In the genomic region with DNA sequence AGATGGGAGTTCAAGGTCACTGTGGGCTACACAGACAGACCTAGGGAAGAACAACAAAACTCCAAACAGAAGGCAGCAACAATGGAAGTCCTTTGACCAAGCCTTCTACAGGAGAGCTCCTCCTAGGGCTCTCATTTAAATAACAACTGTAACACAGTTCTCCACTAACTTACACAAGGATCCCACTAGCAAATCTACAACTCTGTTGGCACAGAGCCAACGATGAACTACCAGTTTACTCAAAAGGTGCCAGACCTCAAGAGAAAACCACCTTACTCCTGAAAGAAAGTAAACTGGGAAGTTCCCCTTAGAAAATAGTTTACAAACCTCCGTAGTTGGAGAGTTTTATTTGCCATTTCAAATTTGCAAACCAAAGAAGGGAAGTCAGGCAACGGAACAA, we compare ENCODE assay signal across 24 mouse cellular contexts. TPM values are rescaled to one million over a fixed set of nuclear protein-coding genes. Genes with fewer than 3 reads are reported as not detected.
DNase-seq lines count a peak whose midpoint lies in the region; ATAC-seq and TF ChIP-seq lines count a peak whose summit lies in the region.
"Had no signal": no experiment of that assay in that cellular context is flagged by ENCODE, and none has a peak within 500 bp of the region (broad histone marks: within the 10 kb centered on the region; RNA-seq: fewer than 3 reads in every experiment).

No protein-coding gene starts in this region.

- H3K4me1 ChIP-seq in kidney, embryonic 14.5 days (ENCODE audit: control insufficient read depth, insufficient read depth, low read length) = no peaks in the 10 kb centered on the region
- peaks cover 44% of the 10 kb centered on the region for H3K4me1 ChIP-seq in E14TG2a.4 (replicated peaks; ENCODE audit: low read depth, low read length)
- H3K4me1 ChIP-seq in MEL (ENCODE audit: control insufficient read depth in 1 of 2, insufficient read depth in 2 of 2, low read length in 2 of 2) = peaks cover 8 to 12% of the 10 kb centered on the region in 2 experiments
- H3K4me1 ChIP-seq in midbrain, embryonic 11.5 days (ENCODE audit: control insufficient read depth, insufficient read depth, low read length) = no peaks in the 10 kb centered on the region
- H3K4me1 ChIP-seq: embryonic facial prominence, embryonic 10.5 days; forebrain, embryonic 12.5 days; heart, embryonic 13.5 days; hindbrain, embryonic 13.5 days had no signal

- H3K27ac ChIP-seq in kidney, embryonic 14.5 days (ENCODE audit: low read depth, low read length) = no peak overlapping the region
- no peak overlapping the region for H3K27ac ChIP-seq in MEL (ENCODE audit: control insufficient read depth, low read depth, low read length)
- no peak overlapping the region for H3K27ac ChIP-seq in midbrain, embryonic 11.5 days (ENCODE audit: low read depth, low read length)
- H3K27ac ChIP-seq: embryonic facial prominence, embryonic 10.5 days; forebrain, embryonic 12.5 days; heart, embryonic 13.5 days; hindbrain, embryonic 13.5 days; layer of hippocampus, adult 2 months; liver, embryonic 14.5 days; stomach, postnatal 0 days had no signal

- H3K36me3 ChIP-seq in kidney, embryonic 14.5 days (ENCODE audit: control insufficient read depth, insufficient read depth, low read length) = peaks cover 35% of the 10 kb centered on the region
- H3K36me3 ChIP-seq in E14TG2a.4 (ENCODE audit: insufficient read depth, low read length) (peaks cover 53% of the 10 kb centered on the region), MEL (ENCODE audit: control insufficient read depth in 1 of 2, insufficient read depth in 2 of 2, low read length in 2 of 2) (peaks cover 28 to 30% of the 10 kb centered on the region in 2 experiments)
- H3K36me3 ChIP-seq in midbrain, embryonic 11.5 days (ENCODE audit: control insufficient read depth, insufficient read depth, low read length) = 0 out of 2 replicates have a peak, but pooled peaks cover 2% of the 10 kb centered on the region

- TF ChIP-seq RAD21 in MEL (IDR thresholded peaks at IDR 0.05; ENCODE audit: low read depth, low read length) = no peak

- TF ChIP-seq EP300 in MEL (IDR thresholded peaks at IDR 0.05; ENCODE audit: low read depth in 1 of 2, low read length in 2 of 2) = no peak

- TF ChIP-seq CTCF in E14TG2a.4 (conservative IDR thresholded peaks at IDR 0.05; ENCODE audit: low read length) = no peak
- TF ChIP-seq CTCF in MEL (IDR thresholded peaks at IDR 0.05 in 2 of 3, conservative IDR thresholded peaks at IDR 0.05 in 1 of 3; ENCODE audit: control insufficient read depth in 1 of 3, insufficient read depth in 1 of 3, low read depth in 2 of 3, low read length in 3 of 3, poor library complexity in 1 of 3, severe bottlenecking in 1 of 3) = no peak

- DNase-seq in kidney, postnatal 10 days = peak; percentile 48
- peak; percentile 56 for DNase-seq in MEL (ENCODE audit: low read depth, low spot score)
- DNase-seq in kidney, postnatal 25 days = peak; percentile 62 to 66
- no peak for DNase-seq in midbrain, embryonic 11.5 days (ENCODE audit: low spot score, missing footprints)
- no peak for DNase-seq in cerebellum, adult 9-10 months
- DNase-seq: cerebellum, adult 2 months; lung, postnatal 4 days; right cerebral cortex, postnatal 25 days had no signal

- H3K4me2 ChIP-seq in kidney, embryonic 14.5 days (replicated peaks; ENCODE audit: low read depth, low read length) = no peak overlapping the region
- H3K4me2 ChIP-seq in midbrain, embryonic 11.5 days = no peak overlapping the region
- H3K4me2 ChIP-seq: forebrain, embryonic 12.5 days; heart, embryonic 13.5 days; hindbrain, embryonic 13.5 days had no signal

- TF ChIP-seq POLR2A in MEL (IDR thresholded peaks at IDR 0.05; ENCODE audit: control insufficient read depth in 1 of 2, insufficient read depth in 1 of 2, low read depth in 1 of 2, low read length in 2 of 2, poor library complexity in 1 of 2) = no peak

- H3K9me3 ChIP-seq in kidney, embryonic 14.5 days (ENCODE audit: control insufficient read depth, low read length) = no peaks in the 10 kb centered on the region
- H3K9me3 ChIP-seq in E14TG2a.4 (ENCODE audit: low read length) (no peaks in the 10 kb centered on the region), MEL (replicated peaks; ENCODE audit: insufficient read depth, low read length) (no peaks in the 10 kb centered on the region)
- no peaks in the 10 kb centered on the region for H3K9me3 ChIP-seq in midbrain, embryonic 11.5 days (ENCODE audit: control insufficient read depth, low read length)
- H3K9me3 ChIP-seq: embryonic facial prominence, embryonic 10.5 days; forebrain, embryonic 12.5 days; heart, embryonic 13.5 days; hindbrain, embryonic 13.5 days had no signal

- ATAC-seq in kidney, embryonic 14.5 days (ENCODE audit: low FRiP score, low TSS enrichment) = no peak
- ATAC-seq in midbrain, embryonic 11.5 days (ENCODE audit: low FRiP score) = no peak
- ATAC-seq: inflammation-experienced regulatory T-cells, adult 6 months; Patski had no signal

- 55% methylated on average over 3 of the region's 3 CpGs for WGBS in kidney, embryonic 14.5 days
- WGBS in midbrain, embryonic 11.5 days = 68% methylated on average over 3 of the region's 3 CpGs

- H3K9ac ChIP-seq in kidney, embryonic 14.5 days (ENCODE audit: low read depth, low read length) = no peak overlapping the region
- no peak overlapping the region for H3K9ac ChIP-seq in MEL (ENCODE audit: control insufficient read depth, low read depth, low read length, poor library complexity, severe bottlenecking)
- no peak overlapping the region for H3K9ac ChIP-seq in midbrain, embryonic 11.5 days (ENCODE audit: low read length)
- H3K9ac ChIP-seq: forebrain, embryonic 12.5 days; heart, embryonic 13.5 days; hindbrain, embryonic 13.5 days; liver, embryonic 14.5 days had no signal

- no peak overlapping the region for H3K4me3 ChIP-seq in kidney, embryonic 14.5 days (ENCODE audit: low read length)
- H3K4me3 ChIP-seq in E14TG2a.4 (replicated peaks; ENCODE audit: low read length) (0 out of 2 replicates have a peak overlapping the region, but pooled peaks have one; percentile 1), MEL (ENCODE audit: control insufficient read depth in 1 of 2, insufficient read depth in 1 of 2, low read depth in 2 of 2, low read length in 2 of 2) (no peak overlapping the region)
- H3K4me3 ChIP-seq in midbrain, embryonic 11.5 days (ENCODE audit: low read depth, low read length) = no peak overlapping the region
- H3K4me3 ChIP-seq: embryonic facial prominence, embryonic 10.5 days; forebrain, embryonic 12.5 days; heart, embryonic 13.5 days; hindbrain, embryonic 13.5 days; layer of hippocampus, adult 2 months had no signal

- H3K27me3 ChIP-seq in kidney, embryonic 14.5 days (ENCODE audit: control insufficient read depth, insufficient read depth, low read length) = no peaks in the 10 kb centered on the region
- H3K27me3 ChIP-seq in E14TG2a.4 (ENCODE audit: insufficient read depth, low read length) (no peaks in the 10 kb centered on the region), MEL (ENCODE audit: control insufficient read depth in 1 of 2, insufficient read depth in 2 of 2, low read length in 2 of 2) (no peaks in the 10 kb centered on the region)
- H3K27me3 ChIP-seq in midbrain, embryonic 11.5 days (ENCODE audit: control insufficient read depth, insufficient read depth, low read length) = no peaks in the 10 kb centered on the region
- H3K27me3 ChIP-seq: forebrain, embryonic 12.5 days; heart, embryonic 13.5 days; hindbrain, embryonic 13.5 days; Patski had no signal

- no peaks in the 10 kb centered on the region; the same call in 1 of the 2 replicates for H3K79me2 ChIP-seq in MEL (ENCODE audit: control insufficient read depth, insufficient read depth, low read length, poor library complexity)

TF ChIP-seq in MEL, 35 proteins besides CTCF, POLR2A, EP300 and RAD21 (continues in another document):
- TF ChIP-seq ELF1 (IDR thresholded peaks at IDR 0.05; ENCODE audit: low read depth, low read length) (no peak), USF1 (IDR thresholded peaks at IDR 0.05; ENCODE audit: low read depth, low read length) (no peak), ETS1 (IDR thresholded peaks at IDR 0.05; ENCODE audit: low read depth, low read length) (no peak), ZNF384 (IDR thresholded peaks at IDR 0.05; ENCODE audit: low read depth, low read length) (no peak), POLR2AphosphoS2 (IDR thresholded peaks at IDR 0.05; ENCODE audit: low read length) (no peak), GABPA (IDR thresholded peaks at IDR 0.05; ENCODE audit: low read depth, low read length) (no peak), CHD2 (IDR thresholded peaks at IDR 0.05; ENCODE audit: low read length) (no peak), NELFE (IDR thresholded peaks at IDR 0.05; ENCODE audit: low read depth, low read length) (no peak), UBTF (IDR thresholded peaks at IDR 0.05; ENCODE audit: borderline replicate concordance, insufficient read depth, low read depth, low read length) (no peak), ZKSCAN1 (IDR thresholded peaks at IDR 0.05; ENCODE audit: low read depth, low read length) (no peak), TCF12 (IDR thresholded peaks at IDR 0.05; ENCODE audit: low read depth, low read length) (no peak), MAX (IDR thresholded peaks at IDR 0.05; ENCODE audit: low read length) (no peak), KAT2A (conservative IDR thresholded peaks at IDR 0.05; ENCODE audit: low read depth, low read length) (no peak), NRF1 (IDR thresholded peaks at IDR 0.05; ENCODE audit: insufficient read depth, low read depth, low read length, poor library complexity, severe bottlenecking) (no peak), MXI1 (IDR thresholded peaks at IDR 0.05; ENCODE audit: low read depth, low read length) (no peak)

RNA-seq across cellular contexts. Expression of gene Cyp2c23, which starts 20.3 kb away (rescaled TPM):
- polyA plus RNA-seq in kidney, embryonic 14.5 days (2014; fragmentation: Nextera tagmentation; extraction: Ambion mirVana) = 0.31 TPM in 1 of 2 replicates, not detected in the other
- not detected in 2 replicates for total RNA-seq in MEL (2012; rRNA removed)
- polyA plus RNA-seq in MEL (2012; ENCODE audit: insufficient read depth in 1 of 2, insufficient read length in 2 of 2, low read depth in 1 of 2, low replicate concordance in 2 of 2, missing spikeins in 1 of 2) = not detected
- polyA plus RNA-seq in midbrain, embryonic 11.5 days (2014; fragmentation: Nextera tagmentation; extraction: Ambion mirVana) = not detected in 2 replicates
- total RNA-seq: common myeloid progenitor, adult 5-6 weeks; granulocyte monocyte progenitor cell, adult 5-6 weeks; heart, postnatal 25 days; layer of hippocampus, adult 2 months; midbrain, postnatal 0 days; neutrophil, adult 5-6 weeks had no signal
- polyA plus RNA-seq: cerebellum, adult 2 months; embryonic facial prominence, embryonic 10.5 days; forebrain, embryonic 12.5 days; hindbrain, embryonic 13.5 days; inflammation-experienced regulatory T-cells, adult 6 months; midbrain, postnatal 0 days had no signal

RNA-seq across cellular contexts. Expression of gene Erlin1, which starts 20.3 kb away (rescaled TPM):
- 29.7 and 39.0 TPM in 2 replicates for polyA plus RNA-seq in kidney, embryonic 14.5 days (2014; fragmentation: Nextera tagmentation; extraction: Ambion mirVana)
- total RNA-seq in MEL (2012; rRNA removed) = 23.8 and 25.0 TPM in 2 replicates
- 100 to 1,000 TPM in 1 of 2 experiments, 10 to 100 TPM in 1; 39.5 to 108 TPM for polyA plus RNA-seq in MEL (2012; ENCODE audit: insufficient read depth in 1 of 2, insufficient read length in 2 of 2, low read depth in 1 of 2, low replicate concordance in 2 of 2, missing spikeins in 1 of 2)
- polyA plus RNA-seq in midbrain, embryonic 11.5 days (2014; fragmentation: Nextera tagmentation; extraction: Ambion mirVana) = 20.0 and 20.5 TPM in 2 replicates

RNA-seq across cellular contexts. Expression of gene Chuk, which starts 58.0 kb away (rescaled TPM):
- 39.1 and 54.6 TPM in 2 replicates for polyA plus RNA-seq in kidney, embryonic 14.5 days (2014; fragmentation: Nextera tagmentation; extraction: Ambion mirVana)
- 55.9 and 58.3 TPM in 2 replicates for total RNA-seq in MEL (2012; rRNA removed)
- polyA plus RNA-seq in MEL (2012; ENCODE audit: insufficient read depth in 1 of 2, insufficient read length in 2 of 2, low read depth in 1 of 2, low replicate concordance in 2 of 2, missing spikeins in 1 of 2) = 100 to 1,000 TPM in 1 of 2 experiments, 10 to 100 TPM in 1; 50.5 to 463 TPM
- 53.9 and 58.7 TPM in 2 replicates for polyA plus RNA-seq in midbrain, embryonic 11.5 days (2014; fragmentation: Nextera tagmentation; extraction: Ambion mirVana)

Comparison
In these comparisons a context has a peak if more than half of its experiments do, and no peak if none do; other contexts are left out.
1. DNase-seq: peak in kidney, postnatal 10 days (single experiment), MEL (single experiment) and kidney, postnatal 25 days (2 of 2); none in midbrain, embryonic 11.5 days (single experiment) and cerebellum, adult 9-10 months (single experiment).